Mouse (Mus musculus) layer of hippocampus, adult 2 months (tissue): ENCODE results near the gene Scnn1b. TPM values are rescaled to one million over a fixed set of nuclear protein-coding genes. Genes with fewer than 3 reads are reported as not detected.

Source experiments
- DNase-seq, 2 experiments: peaks; one replicate each; pipeline ENCODE4 v3.0.0; 2022; ENCODE audit warnings: low spot score in 2 of 2
- H3K27ac ChIP-seq: fragments of 200-600 bp; 2 replicates; pipeline ENCODE4 v1.8.1; 2022
- H3K4me3 ChIP-seq: fragments of 200-600 bp; 2 replicates; pipeline ENCODE4 v1.8.1; 2022; ENCODE audit warnings: mild to moderate bottlenecking
- CTCF ChIP-seq: fragments of 200-600 bp; conservative IDR thresholded peaks from 2 replicates; pipeline ENCODE4 v1.8.1; 2022; ENCODE audit warnings: antibody characterized with exemption, mild to moderate bottlenecking, moderate library complexity
- total RNA-seq, 2 experiments: library from RNA; stranded (reverse); gene quantifications; 2 replicates each; pipeline ENCODE4 v1.2.3; 2021

The Scnn1b gene
- total RNA-seq, 2 experiments from 2014 or later: not detected

DNA sequence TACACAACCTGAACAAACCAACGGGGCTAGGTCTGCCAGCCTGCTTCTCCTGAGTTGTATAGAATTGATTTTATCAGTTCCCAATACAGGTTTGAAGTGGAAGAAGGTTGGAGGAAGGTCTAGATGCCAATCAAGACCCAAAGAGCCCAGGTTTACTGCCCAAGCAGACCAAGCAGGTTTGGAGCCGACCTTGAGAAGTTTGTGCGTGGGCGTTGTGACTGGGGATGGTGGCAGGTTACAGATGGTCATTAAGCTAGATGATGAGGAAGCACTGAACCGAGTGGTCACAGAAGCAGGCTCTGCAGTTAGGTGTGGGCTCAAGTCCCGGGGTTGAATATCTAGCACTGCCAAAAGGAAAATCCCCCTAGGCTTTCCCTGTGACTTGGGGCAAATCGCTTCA, 9.9 kb downstream of the Scnn1b start:
- no peak for TF ChIP-seq CTCF

DNA sequence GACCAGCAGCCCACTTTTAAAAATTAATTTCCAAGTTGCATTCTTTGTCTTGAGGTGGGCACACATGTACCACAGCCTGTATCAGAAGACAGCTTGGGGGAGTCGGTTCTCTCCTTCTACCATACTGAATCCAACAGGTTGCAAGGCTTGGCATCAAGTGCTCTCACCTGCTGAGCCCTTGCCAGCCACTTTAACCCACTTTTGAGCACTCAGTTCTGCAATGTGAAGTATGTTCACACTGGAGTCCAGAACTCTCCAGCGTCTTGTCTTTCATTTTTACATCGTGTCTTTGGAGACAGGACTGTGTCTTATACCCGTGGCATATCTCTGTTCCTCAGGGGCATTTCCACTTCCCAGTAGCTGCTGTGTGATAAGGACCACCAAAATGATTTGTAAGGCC, 15.4 kb downstream of the Scnn1b start:
- no peak for TF ChIP-seq CTCF
- DNase-seq: no peak
- no peak overlapping the region for H3K27ac ChIP-seq
- no peak overlapping the region for H3K4me3 ChIP-seq

More for the DNA sequence above, 9.9 kb downstream of the Scnn1b start:
- no peak overlapping the region for H3K27ac ChIP-seq
- DNase-seq: no peak
- no peak overlapping the region for H3K4me3 ChIP-seq

GRCm38 (mm10) chr7:121890636-121891360, 26.0 kb downstream of the Scnn1b start:
- DNase-seq: peak; percentile 23 to 35
- TF ChIP-seq CTCF: no peak
- Histone ChIP-seq H3K4me3 (no peak overlapping the region), H3K27ac (no peak overlapping the region)

- TF ChIP-seq CTCF: no peak
- H3K4me3 ChIP-seq: no peak overlapping the region
- no peak for DNase-seq
- no peak overlapping the region for H3K27ac ChIP-seq
These were observed 31.9 kb downstream of the Scnn1b start for GRCm38 (mm10) chr7:121896689-121897088.

DNA sequence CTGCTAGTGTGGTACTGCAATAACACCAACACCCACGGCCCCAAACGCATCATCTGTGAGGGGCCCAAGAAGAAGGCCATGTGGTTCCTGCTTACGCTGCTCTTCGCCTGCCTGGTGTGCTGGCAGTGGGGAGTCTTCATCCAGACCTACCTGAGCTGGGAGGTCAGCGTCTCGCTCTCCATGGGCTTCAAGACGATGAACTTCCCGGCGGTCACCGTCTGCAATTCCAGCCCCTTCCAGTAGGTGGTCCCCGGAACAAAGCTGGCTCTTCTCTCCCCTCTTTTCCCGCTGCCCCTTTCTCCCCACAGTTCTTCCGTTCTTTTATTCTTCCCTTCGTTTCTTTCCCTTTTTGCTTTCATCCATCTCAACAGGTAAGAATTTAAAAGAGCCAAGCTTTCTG, 34.5 kb downstream of the Scnn1b start:
- TF ChIP-seq CTCF: peak; percentile 85
- DNase-seq: peak in 1 of 2 experiments; percentile 11

DNA sequence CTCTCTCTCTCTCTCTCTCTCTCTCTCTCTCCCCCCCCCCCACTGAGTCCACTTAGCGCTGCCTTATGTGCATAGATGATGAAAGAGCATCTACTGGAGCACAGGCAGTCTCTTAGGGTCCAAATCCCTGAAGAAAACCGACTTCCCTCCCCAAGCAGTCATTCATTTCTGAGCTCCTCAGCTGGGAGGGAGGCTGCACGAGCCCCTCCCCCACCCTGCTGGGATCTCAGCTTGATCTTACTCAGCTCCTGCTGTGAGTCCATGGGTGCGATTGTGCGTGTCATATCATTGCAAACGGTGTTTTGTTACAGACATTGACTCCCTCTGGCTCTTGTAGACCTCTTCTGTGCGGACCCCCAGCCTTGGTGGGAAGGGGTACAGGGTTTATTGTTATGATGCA, 35.1 kb downstream of the Scnn1b start:
- no peak for DNase-seq
- no peak overlapping the region for H3K27ac ChIP-seq
- no peak for TF ChIP-seq CTCF
- no peak overlapping the region for H3K4me3 ChIP-seq

More for the DNA sequence above, 34.5 kb downstream of the Scnn1b start:
- Histone ChIP-seq H3K27ac (no peak overlapping the region), H3K4me3 (no peak overlapping the region)

DNA sequence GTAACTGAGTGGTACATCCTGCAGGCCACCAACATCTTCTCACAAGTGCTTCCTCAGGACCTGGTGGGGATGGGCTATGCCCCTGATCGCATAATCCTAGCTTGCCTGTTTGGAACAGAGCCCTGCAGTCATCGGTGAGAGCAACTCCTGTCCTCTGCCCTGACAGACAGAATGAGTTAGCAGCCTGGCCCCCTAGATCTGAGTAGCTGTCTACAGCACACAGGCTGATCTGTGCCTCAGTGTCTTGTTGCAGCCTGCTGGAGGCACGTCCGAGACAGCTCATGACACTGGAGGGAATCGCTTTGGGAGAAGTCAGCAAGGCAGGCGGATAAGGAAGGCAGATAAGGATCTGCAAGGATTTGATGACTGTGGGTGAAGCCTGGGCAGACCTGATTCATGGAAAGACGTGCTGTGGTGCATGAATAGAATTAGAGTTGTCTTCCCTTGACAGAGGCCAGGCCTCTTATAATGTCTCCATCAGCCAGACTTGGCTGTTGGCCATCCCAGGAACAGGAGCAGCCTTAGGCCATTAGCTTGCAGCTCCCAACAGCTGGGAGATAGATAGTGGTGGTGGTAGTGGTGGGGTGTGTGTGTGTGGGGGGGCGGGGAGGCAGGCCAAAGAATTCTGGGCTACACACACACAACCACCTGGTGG, 38.0 kb downstream of the Scnn1b start:
- H3K4me3 ChIP-seq: no peak overlapping the region
- no peak for TF ChIP-seq CTCF
- DNase-seq: no peak
- H3K27ac ChIP-seq: no peak overlapping the region

DNA sequence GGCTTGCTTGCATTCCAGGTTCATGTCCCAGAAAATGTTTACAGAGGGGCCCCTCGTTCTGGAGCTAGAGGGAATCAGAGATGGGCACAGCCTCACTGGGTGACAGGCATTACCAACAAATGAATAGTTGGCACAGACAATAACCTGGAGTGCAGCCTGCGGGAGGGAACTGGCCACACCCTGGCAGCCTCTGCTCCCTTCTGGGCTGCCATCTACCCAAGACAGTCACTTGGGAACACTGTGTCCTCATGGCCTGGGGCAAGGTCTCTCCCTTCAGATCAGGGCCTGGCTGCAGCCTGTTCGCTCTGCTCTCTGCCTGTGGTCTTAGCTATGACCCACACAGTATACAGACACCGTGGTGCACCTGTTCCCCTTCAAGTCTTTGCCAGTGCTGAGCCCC, 42.0 kb downstream of the Scnn1b start:
- no peak for DNase-seq
- TF ChIP-seq CTCF: no peak
- no peak overlapping the region for H3K27ac ChIP-seq
- no peak overlapping the region for H3K4me3 ChIP-seq

- no peak overlapping the region for H3K4me3 ChIP-seq
- DNase-seq: no peak
- no peak overlapping the region for H3K27ac ChIP-seq
- no peak for TF ChIP-seq CTCF
These were observed 47.4 kb downstream of the Scnn1b start for GRCm38 (mm10) chr7:121912250-121912649.

GRCm38 (mm10) chr7:121913944-121914343, 49.1 kb downstream of the Scnn1b start:
- no peak for TF ChIP-seq CTCF
- no peak overlapping the region for H3K4me3 ChIP-seq
- no peak for DNase-seq
- no peak overlapping the region for H3K27ac ChIP-seq

DNA sequence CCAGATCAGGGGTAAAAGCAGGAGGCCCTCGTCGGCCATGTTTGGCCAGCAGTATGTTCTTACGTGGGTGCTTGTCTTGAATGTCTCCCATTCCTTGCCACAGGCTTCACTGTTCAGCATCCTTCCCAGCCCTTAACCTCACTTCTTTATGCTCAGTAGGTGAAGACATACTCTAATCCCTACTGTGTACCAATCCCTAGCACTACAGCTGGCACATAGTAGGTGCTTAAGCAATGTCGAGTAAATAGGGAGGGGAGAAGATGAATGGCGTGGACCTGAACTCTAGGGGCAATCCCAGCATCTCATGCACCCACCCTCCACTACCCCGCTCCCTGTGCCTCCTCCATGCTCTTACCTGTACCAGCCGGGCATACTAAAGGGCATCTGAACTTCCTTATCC, 59.5 kb downstream of the Scnn1b start:
- Histone ChIP-seq H3K27ac (no peak overlapping the region), H3K4me3 (no peak overlapping the region)
- no peak for TF ChIP-seq CTCF
- DNase-seq: no peak

- no peak overlapping the region for H3K27ac ChIP-seq
- no peak for TF ChIP-seq CTCF
- no peak for DNase-seq
- H3K4me3 ChIP-seq: no peak overlapping the region
These were observed 63.0 kb downstream of the Scnn1b start for GRCm38 (mm10) chr7:121927882-121928281.

DNA sequence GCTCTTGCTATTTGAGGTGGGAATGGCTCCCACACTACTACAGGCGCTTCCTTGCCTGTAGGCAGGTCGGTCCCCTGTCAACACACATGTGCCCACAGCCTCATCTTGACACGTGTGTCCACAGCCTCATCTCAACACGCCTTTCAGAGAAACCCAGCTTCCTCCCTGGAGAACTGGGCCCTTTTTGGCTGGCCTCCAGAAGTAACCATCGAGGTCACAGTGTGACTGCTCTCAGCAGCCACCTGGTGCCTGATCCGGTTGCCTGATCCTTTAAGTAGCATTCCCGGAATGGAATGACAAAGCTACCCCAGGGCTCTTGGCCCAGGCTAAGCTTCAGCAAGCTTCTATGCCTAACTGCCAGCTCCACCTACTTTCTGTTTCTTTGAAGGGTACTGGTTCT, 66.4 kb downstream of the Scnn1b start:
- Histone ChIP-seq H3K27ac (no peak overlapping the region), H3K4me3 (no peak overlapping the region)
- no peak for TF ChIP-seq CTCF
- no peak for DNase-seq

DNA sequence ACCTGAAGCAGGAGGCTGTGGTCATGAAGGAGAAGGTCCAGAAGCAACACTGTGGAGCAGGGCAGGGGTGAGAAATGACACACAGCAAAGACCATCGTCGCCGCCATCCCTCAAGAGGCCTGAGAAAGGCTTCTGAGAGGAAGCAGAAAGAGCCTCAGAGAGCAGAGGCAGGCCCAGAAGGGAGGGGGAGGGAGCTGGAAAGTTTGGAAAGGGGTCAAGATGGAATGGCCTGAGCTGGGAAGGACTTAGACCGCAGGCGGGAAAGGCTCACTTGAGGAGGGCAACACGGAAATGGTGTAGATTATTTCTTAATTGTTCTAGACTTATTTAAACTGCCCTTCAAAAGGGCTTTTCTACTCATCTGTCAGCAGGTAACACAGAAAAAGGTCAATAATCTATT, 68.8 kb downstream of the Scnn1b start:
- DNase-seq: no peak
- no peak for TF ChIP-seq CTCF
- Histone ChIP-seq H3K4me3 (no peak overlapping the region), H3K27ac (no peak overlapping the region)
